Mouse (Mus musculus): ENCODE measurements around the gene Nif3l1.

DNA sequence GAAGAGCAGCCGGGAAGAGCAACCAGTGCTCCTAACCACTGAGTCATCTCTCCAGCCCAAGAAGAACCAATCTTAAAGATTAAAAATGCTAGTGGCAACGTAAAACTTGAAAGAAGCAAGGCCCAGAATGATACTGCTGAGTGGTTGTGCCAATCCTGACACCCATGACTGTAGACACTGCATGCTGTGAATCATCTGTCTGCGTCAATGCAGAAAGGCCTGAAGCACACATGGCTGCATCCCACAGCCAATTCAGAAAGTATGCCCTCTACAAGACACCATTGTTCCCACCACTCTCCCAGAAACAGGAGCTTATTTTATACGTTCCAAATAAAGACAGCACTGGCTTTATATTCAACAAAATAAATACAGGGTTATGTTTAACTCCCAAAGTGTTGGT lies 37.7 kb downstream of the Nif3l1 start:
- TF ChIP-seq TAL1 (IDR thresholded peaks at IDR 0.05; ENCODE audit: low read length), result no peak
- no peak for TF ChIP-seq GATA1 (IDR thresholded peaks at IDR 0.05; ENCODE audit: low read length)
